Mouse (Mus musculus) stomach, postnatal 0 days (tissue): Measurements from ENCODE around the gene Polr3g.

ENCODE experiments used
- CTCF ChIP-seq: IDR thresholded peaks from 2 replicates; pipeline ENCODE4 v1.5.1; 2016; ENCODE audit warnings: antibody characterized with exemption, low read depth, mild to moderate bottlenecking, moderate library complexity
- EP300 ChIP-seq: optimal IDR thresholded peaks from 2 replicates; pipeline ENCODE3; 2016; ENCODE audit warnings: antibody characterized with exemption

DNA sequence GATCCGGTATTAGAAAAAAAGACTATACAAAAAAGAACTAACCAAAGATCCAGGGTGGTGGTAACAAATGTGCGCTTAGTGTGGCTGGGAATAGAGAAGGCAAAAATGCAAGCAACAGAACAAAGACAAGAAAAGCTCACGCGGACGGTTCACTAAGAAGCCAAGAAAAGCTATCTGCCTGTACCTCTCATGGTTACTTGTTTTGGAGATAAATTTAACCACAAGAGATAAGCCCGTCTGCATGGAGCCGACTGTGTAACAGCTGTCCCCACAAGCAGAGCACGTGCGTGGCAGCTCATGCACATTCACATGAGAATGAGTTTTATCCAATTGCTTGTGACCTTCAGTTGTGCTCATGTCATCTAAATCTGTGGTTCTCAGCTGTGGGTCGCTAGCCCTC, 20.3 kb downstream of the Polr3g start:
- no peak for TF ChIP-seq CTCF
- no peak for TF ChIP-seq EP300
